Mouse (Mus musculus) thymus, postnatal 25 days (tissue): ENCODE results near the gene Gpc4.

Experiments
- DNase-seq: peaks from one replicate; pipeline ENCODE4 v3.0.0; 2022

Gpc4 gene

DNA sequence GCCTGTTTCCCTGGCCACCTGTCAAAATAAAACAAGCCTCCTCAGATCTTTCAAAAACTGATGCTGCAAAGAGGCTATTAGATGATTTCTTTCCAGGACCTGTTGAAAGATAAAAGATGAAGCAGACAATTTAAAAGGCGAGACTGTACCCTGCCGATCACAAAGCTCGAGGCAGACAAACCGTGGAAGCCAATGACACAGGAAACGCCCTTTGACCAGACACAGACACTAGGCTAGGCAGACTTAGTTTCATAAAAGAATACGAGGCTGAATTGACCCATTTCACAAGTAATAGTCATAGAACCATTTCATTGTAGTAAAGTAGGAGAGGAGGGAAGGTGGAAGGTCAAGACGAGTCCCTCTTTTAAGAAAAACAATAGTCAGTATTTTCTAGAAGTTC lies 20.6 kb downstream of the Gpc4 start:
- DNase-seq, result no peak

DNA sequence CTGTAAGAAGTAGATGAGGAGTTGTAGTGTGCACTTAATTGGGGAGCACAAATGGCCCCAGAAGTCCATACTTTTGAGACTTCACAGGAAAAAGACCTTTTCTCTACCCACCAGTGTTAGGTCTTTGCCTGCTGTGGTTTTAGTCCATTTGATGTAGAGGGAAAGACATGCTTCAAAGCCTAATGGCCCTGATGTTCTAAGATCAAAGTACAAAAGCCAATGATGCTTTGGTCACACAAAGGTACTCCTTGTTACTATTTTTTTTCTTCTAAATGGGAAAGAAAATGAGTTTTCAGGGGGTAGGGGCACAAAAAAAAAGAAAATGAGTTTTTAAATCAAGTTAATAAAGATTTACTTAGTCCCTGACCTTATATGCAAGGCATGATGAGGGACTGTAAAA lies 24.7 kb downstream of the Gpc4 start:
- DNase-seq, result no peak

- no peak for DNase-seq
These were observed 26.5 kb downstream of the Gpc4 start for GRCm38 (mm10) chrX:52138461-52139075.

DNA sequence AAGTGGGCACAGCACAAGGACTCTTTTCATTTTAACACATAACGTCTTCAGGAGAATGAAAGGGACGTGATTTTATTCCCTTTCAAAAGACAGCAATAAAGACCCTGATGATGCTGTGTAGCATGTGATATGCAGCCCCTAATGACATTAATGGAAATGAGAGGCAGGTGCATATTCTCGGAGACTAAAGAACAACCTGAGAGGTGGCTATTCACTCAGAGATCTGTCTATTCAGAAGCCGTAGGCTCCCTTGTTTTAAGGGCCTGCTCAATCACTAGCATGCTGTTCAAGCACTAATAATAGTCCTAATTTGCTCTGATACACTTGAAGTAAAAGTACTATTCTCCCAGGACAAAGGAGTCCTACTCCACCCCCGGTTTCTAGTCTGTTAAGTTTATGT lies 27.0 kb downstream of the Gpc4 start:
- DNase-seq, result no peak

GRCm38 (mm10) chrX:52136525-52136924 lies 28.5 kb downstream of the Gpc4 start:
- DNase-seq, result no peak

- DNase-seq, result no peak
These were observed 35.4 kb downstream of the Gpc4 start for GRCm38 (mm10) chrX:52129604-52130003.

GRCm38 (mm10) chrX:52128794-52129193 lies 36.3 kb downstream of the Gpc4 start:
- no peak for DNase-seq

DNA sequence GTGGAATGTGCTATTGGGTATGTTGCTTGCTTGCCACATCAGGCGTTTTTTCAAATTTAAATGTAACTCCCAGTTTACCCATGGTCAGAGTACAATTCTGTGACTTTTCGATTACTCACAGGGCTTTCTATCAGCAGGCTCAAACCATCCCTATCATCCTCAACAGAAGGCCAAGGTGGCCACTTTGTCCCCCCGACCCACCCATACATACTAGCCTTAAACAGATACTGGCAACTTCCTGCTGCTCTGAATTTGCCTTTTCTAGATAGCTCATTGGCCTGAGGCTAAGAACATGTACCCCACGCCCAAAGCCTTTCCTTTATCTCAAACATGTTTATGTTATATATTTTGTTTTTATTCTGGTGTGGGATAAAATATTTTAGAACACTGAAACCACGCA lies 51.4 kb downstream of the Gpc4 start:
- DNase-seq, result no peak

GRCm38 (mm10) chrX:52109663-52110062 lies 55.4 kb downstream of the Gpc4 start:
- no peak for DNase-seq

DNA sequence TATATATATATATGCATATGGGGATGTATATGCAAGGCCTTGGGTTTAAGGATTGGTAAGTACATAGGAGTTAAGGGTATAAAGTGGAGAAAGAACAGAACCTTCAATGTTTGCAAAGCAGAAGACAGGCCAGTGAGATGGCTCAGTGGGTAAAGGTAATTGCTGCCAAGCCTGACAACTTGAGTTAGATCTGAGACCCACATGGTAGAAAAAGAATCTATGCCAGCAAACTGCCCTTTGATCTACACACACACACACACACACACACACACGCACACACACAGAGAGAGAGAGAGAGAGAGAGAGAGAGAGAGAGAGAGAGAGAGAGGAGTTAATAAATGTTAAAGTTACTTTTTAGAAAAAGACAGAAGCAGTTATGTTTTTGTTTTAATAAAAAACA lies 56.1 kb downstream of the Gpc4 start:
- no peak for DNase-seq

- no peak for DNase-seq
These were observed 61.3 kb downstream of the Gpc4 start for GRCm38 (mm10) chrX:52103771-52104170.

GRCm38 (mm10) chrX:52101940-52102339 lies 63.1 kb downstream of the Gpc4 start:
- DNase-seq, result no peak

DNA sequence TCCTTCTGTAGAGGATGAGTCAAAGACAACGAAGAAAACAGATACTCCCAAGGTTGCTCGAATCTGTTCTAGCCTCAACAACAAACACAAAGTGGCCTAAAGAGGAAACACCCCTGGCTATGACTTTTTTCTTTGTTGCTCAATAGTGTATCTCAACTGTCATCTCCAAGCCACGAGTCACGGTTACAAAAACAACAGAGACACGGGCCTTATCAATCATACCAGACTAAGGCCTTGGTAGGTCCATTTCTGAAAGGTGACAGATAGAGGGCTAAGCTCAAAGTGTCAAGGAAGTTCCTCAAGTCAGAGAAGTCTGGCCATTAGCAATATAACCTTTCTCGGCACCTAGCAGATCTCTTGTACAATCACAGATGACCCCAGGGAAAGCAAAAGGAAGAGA lies 63.6 kb downstream of the Gpc4 start:
- DNase-seq, result no peak

DNA sequence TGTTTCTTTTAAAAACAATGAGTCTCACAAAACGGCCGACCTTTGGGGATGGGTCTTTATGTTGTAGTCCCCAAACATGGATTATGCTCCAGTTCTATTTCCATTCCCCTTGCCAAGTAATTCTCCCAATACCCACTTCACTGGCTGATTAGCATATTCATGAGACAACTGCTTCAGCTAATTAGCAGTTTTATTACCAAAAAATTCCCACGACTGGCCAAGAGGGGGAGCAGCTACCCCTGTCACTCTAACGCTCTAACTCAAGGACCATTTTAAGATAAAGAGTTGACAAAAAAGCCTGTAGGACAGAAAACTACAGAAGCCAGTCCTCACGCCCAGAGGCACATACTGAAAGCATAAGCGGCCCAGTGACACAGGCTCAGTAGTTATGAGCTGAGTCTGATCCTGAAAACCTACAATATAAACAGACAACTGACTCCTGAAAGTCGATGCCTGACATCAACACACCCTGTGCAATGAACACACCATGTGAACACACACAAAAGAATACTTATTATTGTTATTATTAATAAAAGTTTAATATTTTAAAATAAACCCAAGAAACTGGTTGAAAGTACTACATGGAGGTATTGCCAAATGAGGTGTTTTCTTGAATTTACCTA lies 77.2 kb downstream of the Gpc4 start:
- no peak for DNase-seq

- no peak for DNase-seq
These were observed 78.0 kb downstream of the Gpc4 start for GRCm38 (mm10) chrX:52086885-52087573.

- DNase-seq, result no peak
These were observed 81.5 kb downstream of the Gpc4 start for GRCm38 (mm10) chrX:52083557-52083956.

DNA sequence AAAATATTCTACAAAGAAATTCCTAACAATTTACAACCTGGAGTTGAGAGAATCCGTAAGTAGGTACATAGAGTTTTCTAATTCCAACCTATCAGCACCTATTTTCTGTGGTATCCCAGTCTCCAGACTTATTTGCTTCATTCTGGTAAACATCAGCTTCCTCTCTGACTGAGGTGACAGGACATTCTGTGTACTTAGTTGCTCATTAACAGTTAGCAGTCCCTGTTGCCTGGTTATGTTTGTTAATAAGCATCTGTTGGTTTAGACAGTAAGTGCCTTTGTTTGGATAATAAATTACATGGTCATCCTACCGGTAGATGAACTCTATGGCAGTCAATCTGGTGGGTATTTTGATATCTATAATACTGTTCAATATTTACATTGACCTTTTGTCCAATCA lies 92.6 kb downstream of the Gpc4 start:
- DNase-seq, result no peak

GRCm38 (mm10) chrX:52053416-52053815 lies 111.6 kb downstream of the Gpc4 start:
- no peak for DNase-seq

GRCm38 (mm10) chrX:52052011-52052410 lies 113.0 kb downstream of the Gpc4 start:
- no peak for DNase-seq

DNA sequence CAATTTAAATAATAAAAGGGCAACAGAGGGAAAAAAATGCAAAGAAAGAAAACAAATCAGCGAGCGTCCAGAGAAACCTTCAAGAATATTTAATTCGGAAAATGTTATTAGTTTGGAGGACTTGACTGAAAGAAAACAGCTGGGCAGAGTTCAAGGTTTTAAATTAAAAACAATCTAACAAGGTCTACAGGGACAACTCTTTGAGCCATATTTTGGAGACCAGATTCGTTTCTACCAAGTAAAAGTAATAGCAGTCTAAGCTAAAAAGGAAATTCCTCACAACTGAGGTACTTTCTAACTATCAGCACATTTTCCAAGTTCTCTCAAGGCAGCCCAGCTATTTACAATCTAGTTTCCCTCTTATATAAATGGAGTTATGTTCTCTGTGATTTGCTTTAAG lies 114.1 kb downstream of the Gpc4 start:
- DNase-seq, result no peak

GRCm38 (mm10) chrX:52039875-52040274 lies 125.2 kb downstream of the Gpc4 start:
- DNase-seq, result no peak

DNA sequence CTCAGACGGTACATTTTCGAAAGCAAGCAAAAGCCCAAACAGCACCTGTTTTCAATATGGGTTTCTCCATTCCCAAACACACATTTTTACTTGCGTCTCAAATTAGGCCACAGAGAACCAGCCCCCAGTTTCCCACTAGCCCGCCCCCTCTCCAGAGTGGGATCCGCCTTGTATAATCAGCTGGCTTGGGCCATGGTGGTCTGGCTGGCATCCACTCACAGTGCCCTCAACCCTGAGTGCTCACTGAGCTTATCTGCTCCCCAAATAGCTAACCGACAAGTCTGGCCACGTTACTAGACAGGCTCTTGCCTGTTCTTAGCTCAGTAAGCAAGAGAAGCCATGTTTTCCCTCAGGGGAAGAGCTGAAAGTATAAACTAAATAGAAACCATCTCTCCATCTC lies 134.9 kb downstream of the Gpc4 start:
- DNase-seq, result no peak

DNA sequence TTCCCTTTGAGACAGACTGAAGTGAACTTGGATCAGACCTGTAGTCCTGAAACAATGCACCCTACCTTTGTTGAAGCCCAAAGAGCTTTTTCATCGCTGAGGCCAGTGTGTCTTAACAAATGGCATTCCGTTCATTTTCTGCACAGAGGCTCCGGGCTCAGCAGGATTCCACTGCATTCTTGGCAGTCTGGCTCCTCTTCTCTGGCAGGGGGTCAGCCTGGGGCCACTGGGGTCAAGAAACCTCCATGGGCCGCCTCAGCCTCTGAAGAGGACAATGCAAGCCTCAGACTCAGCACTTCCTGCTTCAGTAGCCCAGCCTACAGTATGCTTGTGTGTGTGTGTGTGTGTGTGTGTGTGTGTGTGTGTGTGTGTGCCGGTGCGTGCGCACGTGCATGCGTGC lies 147.4 kb downstream of the Gpc4 start:
- DNase-seq, result no peak
